Mouse (Mus musculus) limb, embryonic 13.5 days (tissue): ENCODE data around the gene Cdr2l. TPM values are rescaled to one million over a fixed set of nuclear protein-coding genes. Genes with fewer than 3 reads are reported as not detected.

Experiments used
- ATAC-seq: fragments of 200-750 bp; cut with Nextera tagmentation; 2 replicates; pipeline ENCODE4 v1.8.0; 2017; ENCODE audit warnings: low read depth, moderate number of reproducible peaks, moderate TSS enrichment; ENCODE audit not compliant: low FRiP score
- H3K27ac ChIP-seq: fragments of 300-500 bp; sonication (generic); 2 replicates; pipeline ENCODE4 v1.5.1; 2015; ENCODE audit warnings: inconsistent platforms, mild to moderate bottlenecking, moderate library complexity
- H3K27me3 ChIP-seq: fragments of 300-500 bp; sonication (generic); 2 replicates; pipeline ENCODE4 v1.6.1; 2015; ENCODE audit warnings: mild to moderate bottlenecking, inconsistent platforms
- H3K36me3 ChIP-seq: fragments of 300-500 bp; sonication (generic); 2 replicates; pipeline ENCODE4 v1.6.1; 2015; ENCODE audit warnings: inconsistent platforms, mild to moderate bottlenecking, moderate library complexity
- H3K4me1 ChIP-seq: fragments of 300-500 bp; sonication (generic); 2 replicates; pipeline ENCODE4 v1.6.1; 2015; ENCODE audit warnings: inconsistent platforms
- H3K4me2 ChIP-seq: fragments of 300-500 bp; sonication (generic); replicated peaks from 2 replicates; pipeline ENCODE4 v1.6.1; 2015; ENCODE audit warnings: inconsistent platforms, mild to moderate bottlenecking, moderate library complexity
- H3K4me3 ChIP-seq: fragments of 300-500 bp; sonication (generic); 2 replicates; pipeline ENCODE4 v1.5.1; 2015; ENCODE audit warnings: moderate library complexity, mild to moderate bottlenecking, inconsistent platforms
- H3K9ac ChIP-seq: fragments of 300-500 bp; sonication (generic); 2 replicates; pipeline ENCODE4 v1.6.1; 2015; ENCODE audit warnings: mild to moderate bottlenecking, inconsistent platforms
- H3K9me3 ChIP-seq: fragments of 300-500 bp; sonication (generic); 2 replicates; pipeline ENCODE4 v1.6.1; 2016; ENCODE audit warnings: inconsistent platforms
- WGBS: fragments of 180-500 bp; shearing (Covaris S2); methylation state at CpG from one replicate; pipeline ENCODE4 v1.1.7; 2015; 5-methylcytosine and 5-hydroxymethylcytosine counted together
- polyA plus RNA-seq: library from polyadenylated mRNA; unstranded; fragments of >200 nt; fragmentation: Nextera tagmentation; extraction: Ambion mirVana; gene quantifications from 2 replicates; pipeline ENCODE4 v1.2.1, GENCODE M21; 2015

The Cdr2l gene
- polyA plus RNA-seq, 1 experiment from 2014 or later, result 11.3 TPM

GRCm38 (mm10) chr11:115353375-115353774 is 28.3 kb upstream of the Cdr2l start:
- no peak for ATAC-seq
- Histone ChIP-seq H3K4me1 (peaks cover 7% of the 10 kb centered on the region; the same call in 1 of the 2 replicates), H3K27me3 (peaks cover 52% of the 10 kb centered on the region), H3K27ac (no peak overlapping the region), H3K36me3 (no peaks in the 10 kb centered on the region), H3K9ac (no peak overlapping the region), H3K4me2 (no peak overlapping the region), H3K9me3 (no peaks in the 10 kb centered on the region), H3K4me3 (no peak overlapping the region)
- WGBS, result 85% methylated on average over 5 of the region's 5 CpGs

GRCm38 (mm10) chr11:115354183-115354582 is 27.5 kb upstream of the Cdr2l start:
- H3K9me3 ChIP-seq, result no peaks in the 10 kb centered on the region
- no peak overlapping the region for H3K9ac ChIP-seq
- WGBS, result 5% methylated on average over 8 of the region's 8 CpGs
- H3K36me3 ChIP-seq, result no peaks in the 10 kb centered on the region
- 0 out of 2 replicates have a peak, but pooled peaks have one; percentile 30 for ATAC-seq
- no peak overlapping the region for H3K4me3 ChIP-seq
- H3K27me3 ChIP-seq, result peaks cover 52% of the 10 kb centered on the region
- peaks cover 8% of the 10 kb centered on the region for H3K4me1 ChIP-seq
- no peak overlapping the region for H3K27ac ChIP-seq
- H3K4me2 ChIP-seq, result no peak overlapping the region

- WGBS, result 17% methylated on average over 5 of the region's 5 CpGs
- Histone ChIP-seq H3K4me2 (no peak overlapping the region), H3K4me1 (peaks cover 9% of the 10 kb centered on the region), H3K36me3 (no peaks in the 10 kb centered on the region), H3K27me3 (peaks cover 39% of the 10 kb centered on the region), H3K9me3 (no peaks in the 10 kb centered on the region), H3K27ac (no peak overlapping the region; the same call in 1 of the 2 replicates), H3K9ac (no peak overlapping the region), H3K4me3 (no peak overlapping the region)
- no peak for ATAC-seq
Observed at GRCm38 (mm10) chr11:115358468-115358867, 23.2 kb upstream of the Cdr2l start.

DNA sequence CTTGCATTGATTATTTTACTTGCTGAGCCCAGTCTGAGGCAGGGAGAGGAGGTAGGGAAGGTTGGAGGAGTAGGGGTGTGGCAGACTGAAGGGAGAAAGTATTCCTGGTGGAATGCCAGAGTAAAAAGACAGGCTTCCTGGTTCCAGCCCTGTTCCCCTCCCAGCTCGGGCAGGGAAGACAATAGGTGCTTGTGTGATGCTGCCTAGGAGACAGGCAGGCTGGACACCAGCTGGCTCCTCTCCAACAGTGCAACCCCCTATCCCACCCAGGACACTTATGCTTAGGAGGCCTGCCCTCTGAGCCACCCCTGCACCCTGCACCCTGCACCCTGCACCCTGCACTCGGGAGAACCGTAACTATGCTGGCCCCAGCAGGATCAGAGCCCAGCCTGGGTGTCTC is 22.4 kb upstream of the Cdr2l start:
- no peak for ATAC-seq
- H3K36me3 ChIP-seq, result no peaks in the 10 kb centered on the region
- H3K9ac ChIP-seq, result no peak overlapping the region
- no peak overlapping the region for H3K4me3 ChIP-seq
- no peaks in the 10 kb centered on the region for H3K9me3 ChIP-seq
- WGBS, result 78% methylated on average over 3 of the region's 3 CpGs
- H3K27me3 ChIP-seq, result peaks cover 46% of the 10 kb centered on the region
- no peak overlapping the region for H3K27ac ChIP-seq
- no peak overlapping the region for H3K4me2 ChIP-seq
- H3K4me1 ChIP-seq, result peaks cover 9% of the 10 kb centered on the region

DNA sequence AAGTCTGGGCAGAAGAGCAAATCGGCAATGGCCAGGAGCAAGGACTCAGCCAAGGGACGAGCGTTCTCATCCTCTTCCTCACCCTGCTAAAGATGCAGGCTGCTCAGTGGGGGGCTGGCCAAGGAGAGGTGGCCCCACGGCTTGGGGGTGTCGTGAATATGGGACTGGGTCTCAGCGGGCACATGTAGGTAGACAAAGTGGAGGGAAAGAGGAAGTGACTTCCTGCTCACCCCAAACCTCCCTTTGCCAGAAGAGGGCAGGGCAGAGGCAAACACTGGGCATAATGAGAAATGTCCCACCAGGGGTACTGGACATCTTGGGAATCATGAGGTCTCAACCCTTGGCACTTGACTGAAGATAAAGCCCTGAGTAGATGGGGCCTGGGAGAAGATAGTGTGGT is 22.0 kb upstream of the Cdr2l start:
- no peak overlapping the region for H3K27ac ChIP-seq
- peaks cover 46% of the 10 kb centered on the region for H3K27me3 ChIP-seq
- no peak overlapping the region for H3K9ac ChIP-seq
- H3K4me1 ChIP-seq, result peaks cover 9% of the 10 kb centered on the region
- no peak overlapping the region for H3K4me3 ChIP-seq
- no peak for ATAC-seq
- H3K9me3 ChIP-seq, result no peaks in the 10 kb centered on the region
- no peaks in the 10 kb centered on the region for H3K36me3 ChIP-seq
- no peak overlapping the region for H3K4me2 ChIP-seq
- 71% methylated on average over 6 of the region's 6 CpGs for WGBS

DNA sequence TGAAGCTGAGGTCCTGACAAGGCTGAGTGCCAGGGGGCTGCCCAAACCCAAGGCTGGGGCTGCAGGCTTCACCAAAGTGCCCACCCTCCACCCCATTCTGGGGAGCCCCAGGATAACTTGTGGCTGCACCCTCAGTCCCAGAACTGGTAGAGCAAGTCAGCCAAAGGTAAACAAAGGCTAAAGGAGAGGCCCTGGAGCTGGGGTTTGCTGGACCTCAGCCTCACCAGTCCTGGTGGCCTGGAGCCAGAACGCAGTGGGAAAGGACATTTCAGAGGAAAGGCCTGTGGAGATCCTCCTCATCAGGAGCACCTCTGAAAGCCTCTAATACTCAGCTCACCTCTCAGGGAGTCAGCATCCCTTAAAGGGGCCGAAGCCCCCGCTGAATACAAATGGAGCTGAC is 17.6 kb upstream of the Cdr2l start:
- Histone ChIP-seq H3K9me3 (no peaks in the 10 kb centered on the region), H3K27me3 (peaks cover 58% of the 10 kb centered on the region), H3K27ac (no peak overlapping the region), H3K4me3 (no peak overlapping the region), H3K4me1 (peaks cover 14% of the 10 kb centered on the region), H3K4me2 (no peak overlapping the region), H3K9ac (no peak overlapping the region; the same call in 1 of the 2 replicates), H3K36me3 (no peaks in the 10 kb centered on the region)
- 80% methylated on average over 3 of the region's 3 CpGs for WGBS
- no peak for ATAC-seq

GRCm38 (mm10) chr11:115366039-115366705 is 15.5 kb upstream of the Cdr2l start:
- peaks cover 11% of the 10 kb centered on the region for H3K4me1 ChIP-seq
- ATAC-seq, result no peak
- H3K27me3 ChIP-seq, result peaks cover 78% of the 10 kb centered on the region
- WGBS, result 32% methylated on average over 7 of the region's 7 CpGs
- 0 out of 2 replicates have a peak overlapping the region, but pooled peaks have one; percentile 46 for H3K4me3 ChIP-seq
- no peak overlapping the region for H3K9ac ChIP-seq
- H3K36me3 ChIP-seq, result no peaks in the 10 kb centered on the region
- H3K9me3 ChIP-seq, result no peaks in the 10 kb centered on the region
- no peak overlapping the region for H3K27ac ChIP-seq
- H3K4me2 ChIP-seq, result no peak overlapping the region

DNA sequence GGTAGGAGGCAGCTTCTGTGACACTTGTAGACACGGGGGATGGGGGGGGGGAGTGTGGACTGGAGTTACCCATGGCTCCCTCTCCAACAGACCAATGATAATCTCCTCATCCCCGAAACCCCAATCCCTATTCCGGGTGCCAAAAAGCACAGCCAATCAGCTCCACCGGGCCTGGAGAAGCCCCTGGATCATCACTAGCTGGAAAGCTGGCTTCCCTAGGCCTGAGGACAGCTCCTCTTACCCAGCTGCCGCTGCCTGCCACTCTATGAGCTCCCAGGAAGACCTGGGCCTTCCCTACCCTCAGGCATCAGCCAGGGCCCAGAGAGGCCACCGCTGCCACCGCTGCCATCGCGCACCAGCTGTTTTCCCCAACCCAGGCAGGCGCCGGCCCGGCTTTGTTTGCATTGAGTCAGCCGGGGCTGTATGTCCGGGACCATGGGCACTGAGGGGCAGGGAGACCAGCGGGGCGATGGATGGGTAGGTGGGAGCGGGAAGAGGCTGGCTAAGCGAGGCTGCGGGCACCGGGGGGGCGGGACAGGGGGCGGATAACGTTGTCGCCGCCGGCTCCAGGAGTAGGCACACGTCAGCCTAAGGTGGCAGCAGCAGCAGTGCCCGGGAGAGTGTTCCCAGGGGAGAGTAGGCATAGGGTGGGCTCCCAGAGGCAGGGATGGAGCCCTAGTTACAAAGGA is 14.9 kb upstream of the Cdr2l start:
- H3K9ac ChIP-seq, result peak overlapping the region; percentile 58
- no peaks in the 10 kb centered on the region for H3K9me3 ChIP-seq
- H3K27me3 ChIP-seq, result peaks cover 81% of the 10 kb centered on the region
- no peak for ATAC-seq
- peak overlapping the region; percentile 80 for H3K4me2 ChIP-seq
- no peaks in the 10 kb centered on the region for H3K36me3 ChIP-seq
- WGBS, result 2% methylated on average over 26 of the region's 28 CpGs
- H3K4me3 ChIP-seq, result peak overlapping the region; percentile 46
- H3K27ac ChIP-seq, result no peak overlapping the region
- peaks cover 11% of the 10 kb centered on the region for H3K4me1 ChIP-seq

DNA sequence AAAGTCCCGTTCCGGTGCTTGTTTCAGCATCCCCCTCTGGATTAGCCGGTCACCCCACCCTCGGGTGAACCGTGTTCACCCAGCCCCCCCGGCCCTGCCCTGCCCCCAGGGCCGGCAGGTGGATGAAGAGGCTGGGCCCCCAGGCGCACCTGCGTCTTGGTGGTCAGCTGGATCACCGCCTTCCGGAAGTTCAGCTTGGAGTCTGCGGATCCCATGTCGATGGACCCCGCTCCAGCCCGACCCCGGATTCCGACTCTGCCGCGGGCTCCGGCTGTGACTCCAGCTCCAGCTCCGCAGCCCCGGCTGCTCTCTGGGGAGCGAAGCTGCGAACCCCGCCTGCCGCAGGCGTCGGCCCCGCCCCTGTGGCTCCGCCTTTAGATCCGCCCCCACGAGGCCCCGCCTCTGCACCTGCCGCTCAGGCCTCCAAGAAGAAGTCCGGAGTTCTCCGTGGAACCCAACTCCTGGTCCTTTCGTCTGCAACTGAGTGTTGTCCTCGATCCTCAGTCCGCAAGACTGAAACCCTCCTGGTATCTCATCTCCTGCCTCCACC is 14.2 kb upstream of the Cdr2l start, which contains the start of gene Hid1:
Hid1 (minus strand) TSS at position 362 of the 550 bp plus-strand sequence.
- Histone ChIP-seq H3K9ac (peak within 1 kb of the TSS; percentile 58), H3K27me3 (peaks cover 87% of the 10 kb centered on the region), H3K4me1 (peaks cover 11% of the 10 kb centered on the region), H3K9me3 (no peaks in the 10 kb centered on the region), H3K27ac (no peak within 1 kb of the TSS), H3K4me3 (peak within 1 kb of the TSS; percentile 46), H3K36me3 (no peaks in the 10 kb centered on the region), H3K4me2 (peak within 1 kb of the TSS; percentile 80)
- under 1% methylated on average over 38 of the region's 39 CpGs for WGBS
- no peak for ATAC-seq

GRCm38 (mm10) chr11:115370368-115370767 is 11.3 kb upstream of the Cdr2l start:
- H3K27me3 ChIP-seq, result peaks cover 98% of the 10 kb centered on the region
- ATAC-seq, result no peak
- H3K27ac ChIP-seq, result no peak overlapping the region
- H3K4me2 ChIP-seq, result no peak overlapping the region
- no peaks in the 10 kb centered on the region for H3K36me3 ChIP-seq
- peaks cover 19% of the 10 kb centered on the region for H3K4me1 ChIP-seq
- no peak overlapping the region for H3K9ac ChIP-seq
- H3K9me3 ChIP-seq, result no peaks in the 10 kb centered on the region
- WGBS, result 49% methylated on average over 7 of the region's 7 CpGs
- H3K4me3 ChIP-seq, result no peak overlapping the region

DNA sequence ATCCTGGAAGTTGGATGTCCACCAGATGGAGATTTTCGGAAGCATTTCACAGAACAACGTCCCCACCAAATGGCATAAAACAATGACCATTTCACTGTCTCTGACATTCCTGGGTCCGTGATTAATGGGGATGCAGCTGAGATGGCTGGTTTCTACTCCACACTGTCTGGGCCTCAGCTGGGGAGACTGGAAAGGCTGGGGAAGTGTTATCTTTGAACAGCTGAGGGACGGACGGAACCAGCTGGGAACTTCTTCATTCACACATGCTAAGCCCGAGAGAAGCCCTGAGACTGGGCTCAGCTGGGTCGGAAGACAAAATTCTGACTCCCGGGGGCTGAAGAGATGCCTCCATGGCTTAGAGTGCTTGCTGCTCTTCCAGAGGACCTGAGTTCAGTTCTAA is 10.4 kb upstream of the Cdr2l start:
- ATAC-seq, result no peak
- peaks cover 98% of the 10 kb centered on the region for H3K27me3 ChIP-seq

GRCm38 (mm10) chr11:115372015-115372414 is 9.7 kb upstream of the Cdr2l start:
- Histone ChIP-seq H3K4me1 (peaks cover 16% of the 10 kb centered on the region), H3K9me3 (no peaks in the 10 kb centered on the region), H3K27me3 (peaks cover 91% of the 10 kb centered on the region), H3K36me3 (no peaks in the 10 kb centered on the region), H3K4me2 (no peak overlapping the region), H3K9ac (no peak overlapping the region), H3K27ac (no peak overlapping the region), H3K4me3 (no peak overlapping the region)
- WGBS, result 59% methylated on average over 1 of the region's 1 CpGs
- no peak for ATAC-seq

More for the DNA sequence above, 10.4 kb upstream of the Cdr2l start:
- H3K9me3 ChIP-seq, result no peaks in the 10 kb centered on the region
- H3K4me1 ChIP-seq, result peaks cover 19% of the 10 kb centered on the region
- H3K9ac ChIP-seq, result no peak overlapping the region
- H3K36me3 ChIP-seq, result no peaks in the 10 kb centered on the region
- WGBS, result 59% methylated on average over 8 of the region's 8 CpGs
- no peak overlapping the region for H3K4me2 ChIP-seq
- H3K4me3 ChIP-seq, result no peak overlapping the region
- no peak overlapping the region for H3K27ac ChIP-seq
